14 mouse cellular contexts compared by ENCODE assay signal in genomic region chr13:59779213-59779612, GRCm38 (mm10). TPM values are rescaled to one million over a fixed set of nuclear protein-coding genes. Genes with fewer than 3 reads are reported as not detected.
A peak's percentile ranks its signal among the peaks of the same experiment; 100 is the strongest.
DNase-seq lines count a peak whose midpoint lies in the region; ATAC-seq and TF ChIP-seq lines count a peak whose summit lies in the region.
"Had no signal": no experiment of that assay in that cellular context is flagged by ENCODE, and none has a peak within 500 bp of the region (broad histone marks: within the 10 kb centered on the region; RNA-seq: fewer than 3 reads in every experiment).

No protein-coding gene starts in this region.

- no peak for ATAC-seq in hindbrain, embryonic 11.5 days (ENCODE audit: low FRiP score)
- ATAC-seq in hindbrain, embryonic 16.5 days, result no peak
- ATAC-seq: forebrain, embryonic 15.5 days had no signal

- H3K9me3 ChIP-seq in hindbrain, embryonic 11.5 days (ENCODE audit: control insufficient read depth, low read length), result no peaks in the 10 kb centered on the region
- H3K9me3 ChIP-seq in hindbrain, embryonic 16.5 days (ENCODE audit: control insufficient read depth, low read length), result no peaks in the 10 kb centered on the region
- H3K9me3 ChIP-seq: forebrain, embryonic 15.5 days; heart, embryonic 15.5 days; midbrain, embryonic 10.5 days had no signal

- H3K27ac ChIP-seq in hindbrain, embryonic 11.5 days (ENCODE audit: low read depth, low read length), result no peak overlapping the region
- H3K27ac ChIP-seq in hindbrain, embryonic 16.5 days (ENCODE audit: low read depth, low read length), result no peak overlapping the region
- H3K27ac ChIP-seq in spleen, adult 2 months (ENCODE audit: insufficient read depth, low read length), result no peak overlapping the region
- no peak overlapping the region for H3K27ac ChIP-seq in cortical plate, adult 2 months (ENCODE audit: insufficient read depth, low read length)
- H3K27ac ChIP-seq: forebrain, embryonic 15.5 days; heart, embryonic 15.5 days; midbrain, embryonic 10.5 days had no signal

- no peak overlapping the region for H3K4me2 ChIP-seq in hindbrain, embryonic 11.5 days (replicated peaks; ENCODE audit: low read depth, low read length)
- H3K4me2 ChIP-seq in hindbrain, embryonic 16.5 days (ENCODE audit: low read length), result no peak overlapping the region
- H3K4me2 ChIP-seq: forebrain, embryonic 15.5 days; heart, embryonic 15.5 days had no signal

- H3K36me3 ChIP-seq in hindbrain, embryonic 11.5 days (ENCODE audit: control insufficient read depth, insufficient read depth, low read length), result peaks cover 9% of the 10 kb centered on the region
- H3K36me3 ChIP-seq in hindbrain, embryonic 16.5 days (ENCODE audit: control insufficient read depth, insufficient read depth, low read length), result peaks cover 56% of the 10 kb centered on the region
- H3K36me3 ChIP-seq in spleen, adult 2 months (ENCODE audit: control insufficient read depth, insufficient read depth, low read length), result peaks cover 62% of the 10 kb centered on the region
- H3K36me3 ChIP-seq in splenic B cell, adult 2 months (ENCODE audit: control insufficient read depth, insufficient read depth, low read length, poor library complexity, severe bottlenecking), result peaks cover 17% of the 10 kb centered on the region

- TF ChIP-seq CTCF in spleen, adult 2 months (IDR thresholded peaks at IDR 0.05; ENCODE audit: extremely low read depth, insufficient read depth, insufficient read length, insufficient replicate concordance), result peak; percentile 8; the same call in 1 of the 2 replicates
- 0 out of 2 replicates have a peak, but pooled peaks have one; percentile 8 for TF ChIP-seq CTCF in cortical plate, adult 2 months (IDR thresholded peaks at IDR 0.05; ENCODE audit: extremely low read depth, insufficient read depth, low read length)

- H3K4me3 ChIP-seq in hindbrain, embryonic 11.5 days (ENCODE audit: low read depth, low read length), result no peak overlapping the region
- no peak overlapping the region for H3K4me3 ChIP-seq in hindbrain, embryonic 16.5 days (ENCODE audit: low read length)
- no peak overlapping the region for H3K4me3 ChIP-seq in spleen, adult 2 months (ENCODE audit: extremely low read depth, insufficient read depth, insufficient read length)
- no peak overlapping the region for H3K4me3 ChIP-seq in cortical plate, adult 2 months (ENCODE audit: insufficient read depth, low read length)
- H3K4me3 ChIP-seq: forebrain, embryonic 15.5 days; heart, embryonic 15.5 days; midbrain, embryonic 10.5 days had no signal

- H3K9ac ChIP-seq in hindbrain, embryonic 11.5 days (ENCODE audit: low read depth, low read length), result no peak overlapping the region
- H3K9ac ChIP-seq in hindbrain, embryonic 16.5 days (ENCODE audit: low read depth, low read length), result no peak overlapping the region
- H3K9ac ChIP-seq: forebrain, embryonic 15.5 days; heart, embryonic 15.5 days had no signal

- H3K27me3 ChIP-seq in hindbrain, embryonic 11.5 days (ENCODE audit: control insufficient read depth, insufficient read depth, low read length), result no peaks in the 10 kb centered on the region
- H3K27me3 ChIP-seq in hindbrain, embryonic 16.5 days (replicated peaks; ENCODE audit: control insufficient read depth, insufficient read depth, low read length), result no peaks in the 10 kb centered on the region
- H3K27me3 ChIP-seq in spleen, adult 2 months (ENCODE audit: control insufficient read depth, insufficient read depth, low read length), result no peaks in the 10 kb centered on the region
- H3K27me3 ChIP-seq in splenic B cell, adult 2 months (ENCODE audit: control insufficient read depth, insufficient read depth, low read length, poor library complexity, severe bottlenecking), result no peaks in the 10 kb centered on the region
- H3K27me3 ChIP-seq: forebrain, embryonic 15.5 days; heart, embryonic 15.5 days had no signal

- no peak for TF ChIP-seq POLR2A in spleen, adult 2 months (IDR thresholded peaks at IDR 0.05; ENCODE audit: low read depth, low read length)
- no peak for TF ChIP-seq POLR2A in cortical plate, adult 2 months (IDR thresholded peaks at IDR 0.05; ENCODE audit: extremely low read depth, insufficient read depth, low read length)

- DNase-seq in hindbrain, embryonic 11.5 days (ENCODE audit: low spot score), result peak; percentile 9
- no peak for DNase-seq in spleen, adult 2 months (ENCODE audit: low read depth in 1 of 2, low spot score in 2 of 2)
- no peak for DNase-seq in spleen, postnatal 36 days (ENCODE audit: low spot score in 2 of 2)
- peak; percentile 34 for DNase-seq in splenic B cell, adult 2 months (ENCODE audit: low read depth, low spot score)
- no peak for DNase-seq in urinary bladder, postnatal 10 days (ENCODE audit: low spot score)
- DNase-seq in adrenal gland, postnatal 25 days, result no peak
- DNase-seq: left cerebral cortex, postnatal 4 days had no signal

- 87% methylated on average over 4 of the region's 4 CpGs for WGBS in hindbrain, embryonic 11.5 days
- 88% methylated on average over 4 of the region's 4 CpGs for WGBS in hindbrain, embryonic 16.5 days
- WGBS in spleen, adult 2 months, result 78% methylated on average over 4 of the region's 4 CpGs

- H3K4me1 ChIP-seq in hindbrain, embryonic 11.5 days (replicated peaks; ENCODE audit: control insufficient read depth, insufficient read depth, low read length), result no peaks in the 10 kb centered on the region
- H3K4me1 ChIP-seq in hindbrain, embryonic 16.5 days (ENCODE audit: control insufficient read depth, insufficient read depth, low read depth, low read length), result no peaks in the 10 kb centered on the region
- H3K4me1 ChIP-seq in spleen, adult 2 months (ENCODE audit: control insufficient read depth, insufficient read depth, insufficient read length), result no peaks in the 10 kb centered on the region
- no peaks in the 10 kb centered on the region for H3K4me1 ChIP-seq in cortical plate, adult 2 months (ENCODE audit: control insufficient read depth, insufficient read depth, low read length)
- H3K4me1 ChIP-seq: forebrain, embryonic 15.5 days; midbrain, embryonic 10.5 days had no signal

RNA-seq across cellular contexts. Expression of gene Gm49354, which starts 2.8 kb away (rescaled TPM):
- not detected in 2 replicates for polyA plus RNA-seq in hindbrain, embryonic 11.5 days (2014; fragmentation: Nextera tagmentation; extraction: Ambion mirVana)
- polyA plus RNA-seq in hindbrain, embryonic 16.5 days (2015; fragmentation: Nextera tagmentation; extraction: Ambion mirVana), result not detected in 2 replicates
- polyA plus RNA-seq in spleen, adult 2 months (2012; rRNA removed), result not detected in 2 replicates
- not detected in 2 replicates for polyA plus RNA-seq in cortical plate, adult 2 months (2012; rRNA removed)
- not detected in 2 replicates for total RNA-seq in adrenal gland, postnatal 25 days (2021)
- total RNA-seq: left cerebral cortex, postnatal 4 days had no signal
- polyA plus RNA-seq: forebrain, embryonic 15.5 days; heart, embryonic 15.5 days; large intestine, adult 2 months; midbrain, embryonic 10.5 days; stomach, embryonic 14.5 days had no signal

RNA-seq across cellular contexts. Expression of gene Isca1, which starts 9.6 kb away (rescaled TPM):
- polyA plus RNA-seq in hindbrain, embryonic 11.5 days (2014; fragmentation: Nextera tagmentation; extraction: Ambion mirVana), result 139 and 140 TPM in 2 replicates
- polyA plus RNA-seq in hindbrain, embryonic 16.5 days (2015; fragmentation: Nextera tagmentation; extraction: Ambion mirVana), result 168 and 172 TPM in 2 replicates
- 78.4 and 112 TPM in 2 replicates for polyA plus RNA-seq in spleen, adult 2 months (2012; rRNA removed)
- polyA plus RNA-seq in cortical plate, adult 2 months (2012; rRNA removed), result 255 and 271 TPM in 2 replicates
- total RNA-seq in adrenal gland, postnatal 25 days (2021), result 82.8 and 99.6 TPM in 2 replicates

RNA-seq across cellular contexts. Expression of gene 1700014D04Rik, which starts 32.7 kb away (rescaled TPM):
- 0.05 and 0.24 TPM in 2 replicates for polyA plus RNA-seq in hindbrain, embryonic 11.5 days (2014; fragmentation: Nextera tagmentation; extraction: Ambion mirVana)
- polyA plus RNA-seq in hindbrain, embryonic 16.5 days (2015; fragmentation: Nextera tagmentation; extraction: Ambion mirVana), result 0.07 and 0.19 TPM in 2 replicates
- 0.06 TPM in 1 of 2 replicates, not detected in the other for polyA plus RNA-seq in spleen, adult 2 months (2012; rRNA removed)
- polyA plus RNA-seq in cortical plate, adult 2 months (2012; rRNA removed), result 0.34 and 0.56 TPM in 2 replicates
- total RNA-seq in adrenal gland, postnatal 25 days (2021), result not detected in 2 replicates
- polyA plus RNA-seq: large intestine, adult 2 months; stomach, embryonic 14.5 days had no signal

RNA-seq across cellular contexts. Expression of gene Tut7, which starts 43.7 kb away (rescaled TPM):
- polyA plus RNA-seq in hindbrain, embryonic 11.5 days (2014; fragmentation: Nextera tagmentation; extraction: Ambion mirVana), result 49.1 and 50.8 TPM in 2 replicates
- 35.9 and 42.3 TPM in 2 replicates for polyA plus RNA-seq in hindbrain, embryonic 16.5 days (2015; fragmentation: Nextera tagmentation; extraction: Ambion mirVana)
- polyA plus RNA-seq in spleen, adult 2 months (2012; rRNA removed), result 21.2 and 22.2 TPM in 2 replicates
- 36.6 and 39.0 TPM in 2 replicates for polyA plus RNA-seq in cortical plate, adult 2 months (2012; rRNA removed)
- total RNA-seq in adrenal gland, postnatal 25 days (2021), result 59.2 and 76.0 TPM in 2 replicates

RNA-seq across cellular contexts. Expression of gene Spata31d1d, which starts 47.7 kb away (rescaled TPM):
- polyA plus RNA-seq in hindbrain, embryonic 11.5 days (2014; fragmentation: Nextera tagmentation; extraction: Ambion mirVana), result not detected in 2 replicates
- polyA plus RNA-seq in hindbrain, embryonic 16.5 days (2015; fragmentation: Nextera tagmentation; extraction: Ambion mirVana), result not detected in 2 replicates
- not detected in 2 replicates for polyA plus RNA-seq in spleen, adult 2 months (2012; rRNA removed)
- polyA plus RNA-seq in cortical plate, adult 2 months (2012; rRNA removed), result 0.04 and 0.08 TPM in 2 replicates
- not detected in 2 replicates for total RNA-seq in adrenal gland, postnatal 25 days (2021)
- polyA plus RNA-seq: forebrain, embryonic 15.5 days; heart, embryonic 15.5 days; large intestine, adult 2 months; midbrain, embryonic 10.5 days; stomach, embryonic 14.5 days had no signal

Comparison
In these comparisons a context has a peak if more than half of its experiments do, and no peak if none do; other contexts are left out.
1. DNase-seq: peak in hindbrain, embryonic 11.5 days (single experiment) and splenic B cell, adult 2 months (single experiment); none in spleen, adult 2 months (0 of 2), spleen, postnatal 36 days (0 of 2), urinary bladder, postnatal 10 days (single experiment) and adrenal gland, postnatal 25 days (single experiment).